Mouse (Mus musculus) E14TG2a.4 (cell line): ENCODE measurements at regions not wholly inside any gene's neighbourhood (a gene's known extent, or its start where the extent isn't known, plus 50 kb on each side); places are given as distances from the start of the nearest gene placed in this dataset.

Experiments used
- CTCF ChIP-seq: conservative IDR thresholded peaks from 2 replicates; pipeline ENCODE4 v1.5.1; 2014; ENCODE audit warnings: low read length
- POU5F1 ChIP-seq: IDR thresholded peaks from 2 replicates; pipeline ENCODE4 v1.6.1; 2014; ENCODE audit warnings: low read length, borderline replicate concordance

- TF ChIP-seq CTCF (no peak), POU5F1 (no peak)
Measured at GRCm38 (mm10) chr12:106904202-106904601, 584.2 kb upstream of the 3110018I06Rik start.
